Mouse (Mus musculus) kidney, adult 8-10 months (tissue): ENCODE measurements around the gene Tceal3.
"Not testable (repeated sequence)": the region's sequence is repeated elsewhere in the genome, so short reads cannot be mapped to it uniquely, and the experiment has no call there.

ENCODE experiments used
- DNase-seq, 2 experiments: peaks; one replicate each; pipeline ENCODE4 v3.0.0; 2022

Gene Tceal3

DNA sequence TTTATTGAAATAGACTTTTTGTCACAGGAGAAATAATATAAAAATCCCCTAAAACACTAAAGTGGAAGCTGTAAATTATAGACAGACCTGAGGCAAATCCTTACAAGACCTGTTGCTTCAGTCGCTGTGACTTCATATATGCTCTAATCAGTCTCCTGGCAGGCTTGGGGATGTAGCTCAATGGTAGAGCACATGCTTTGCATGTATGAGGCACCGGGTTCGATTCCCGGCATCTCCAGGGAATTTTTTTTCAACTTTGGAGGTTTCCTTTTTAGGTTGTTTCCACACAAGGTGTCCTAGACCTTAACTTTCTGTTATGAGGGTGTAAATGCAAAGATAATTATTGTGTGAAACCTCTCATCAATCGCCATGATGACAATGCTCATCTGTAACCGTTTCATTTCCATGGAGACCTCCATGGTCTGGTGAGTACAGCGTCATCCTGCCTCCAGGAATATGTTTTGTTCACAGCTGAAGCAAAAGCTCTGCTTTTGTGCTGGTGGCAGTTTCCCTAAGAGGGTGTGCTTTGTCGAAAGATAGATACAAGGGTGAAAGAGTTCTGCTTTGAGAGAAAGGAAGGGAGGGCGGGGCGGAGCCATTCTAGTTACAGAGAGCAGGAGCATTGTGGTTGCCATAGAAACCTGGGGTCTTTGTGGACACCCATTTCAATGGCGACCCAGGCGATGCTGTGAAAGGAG is at the start of gene Tceal3:
Tceal3 (plus strand) TSS at position 644 of the 698 bp plus-strand sequence.
- DNase-seq, result no peak

DNA sequence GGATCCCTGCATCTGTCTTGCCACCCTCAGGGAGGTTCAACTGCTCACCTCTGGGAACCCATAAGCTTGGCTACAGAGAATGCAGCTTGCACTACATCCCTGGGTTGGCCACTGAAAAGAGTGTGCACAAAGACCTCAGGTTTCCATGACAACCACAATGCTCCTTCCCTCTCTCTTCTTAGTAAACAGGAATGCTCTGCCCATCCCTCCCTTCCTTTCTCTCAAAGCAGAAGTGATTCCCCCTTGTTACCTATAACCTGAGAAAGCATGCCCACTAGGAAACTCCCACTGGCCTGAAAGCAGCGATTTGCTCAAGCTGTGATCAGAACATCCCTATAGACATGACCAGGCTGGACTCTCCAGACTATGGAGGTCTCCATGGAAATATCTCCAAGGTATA is 46.7 kb upstream of the Tceal3 start, which contains the start of gene Kir3dl2:
Kir3dl2 (minus strand) TSS at position 101 of the 400 bp plus-strand sequence.
- not testable (repeated sequence) for DNase-seq

DNA sequence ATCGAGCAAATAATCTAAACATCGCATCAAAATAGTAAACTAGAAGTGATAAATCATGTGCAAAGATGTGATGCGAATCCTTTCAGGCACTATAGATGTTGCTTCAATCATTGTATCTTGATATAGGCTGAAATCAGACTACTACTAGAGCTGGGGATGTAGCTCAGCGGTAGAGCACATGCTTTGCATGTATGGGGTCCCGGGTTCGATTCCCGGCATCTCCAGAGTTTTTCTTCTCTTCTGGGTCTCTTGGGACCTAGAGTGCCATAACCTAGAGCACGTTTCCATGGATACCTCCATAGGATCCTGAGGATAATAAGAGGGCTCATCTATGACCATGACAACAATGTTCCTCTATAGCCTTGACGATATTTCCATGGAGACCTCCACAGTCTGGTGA is 21.5 kb upstream of the Tceal3 start:
- DNase-seq, result not testable (repeated sequence)

DNA sequence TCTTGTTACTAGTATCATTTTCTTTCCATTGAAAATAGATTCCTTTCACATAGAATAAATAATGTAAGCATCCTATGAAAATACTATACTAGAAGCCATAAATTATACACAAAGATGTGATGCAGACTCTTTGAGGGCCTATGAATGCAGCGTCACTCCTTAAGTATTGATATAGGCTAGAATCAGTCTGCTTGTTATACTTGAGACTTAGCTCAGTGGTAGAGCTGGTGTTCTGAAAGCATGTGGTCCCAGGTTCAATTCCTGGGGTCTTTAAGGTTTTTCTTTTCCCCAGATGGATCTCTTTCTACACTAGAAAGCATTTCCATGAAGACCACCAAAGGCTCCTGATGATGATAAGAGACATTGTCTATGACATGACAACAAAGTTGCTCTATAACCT is 6.0 kb upstream of the Tceal3 start:
- no peak for DNase-seq

DNA sequence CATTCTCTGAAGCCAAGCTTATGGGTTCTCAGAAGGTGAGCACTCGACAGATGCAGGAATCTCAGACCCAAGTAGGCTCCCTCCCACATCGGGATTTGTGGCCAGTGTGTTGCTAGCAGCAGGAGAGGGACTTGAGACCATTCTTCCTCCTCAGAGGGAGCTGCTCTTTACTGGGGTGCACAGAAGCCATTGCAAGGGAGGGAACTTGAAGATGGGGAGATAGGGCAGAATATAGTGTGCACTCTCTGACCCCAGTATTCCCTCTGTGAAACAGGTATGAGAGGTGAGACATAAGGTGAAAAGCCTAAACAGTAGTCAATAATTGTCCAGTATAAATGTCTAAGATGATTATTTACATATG is 235 bp downstream of the Tceal3 start:
- DNase-seq, result no peak

DNA sequence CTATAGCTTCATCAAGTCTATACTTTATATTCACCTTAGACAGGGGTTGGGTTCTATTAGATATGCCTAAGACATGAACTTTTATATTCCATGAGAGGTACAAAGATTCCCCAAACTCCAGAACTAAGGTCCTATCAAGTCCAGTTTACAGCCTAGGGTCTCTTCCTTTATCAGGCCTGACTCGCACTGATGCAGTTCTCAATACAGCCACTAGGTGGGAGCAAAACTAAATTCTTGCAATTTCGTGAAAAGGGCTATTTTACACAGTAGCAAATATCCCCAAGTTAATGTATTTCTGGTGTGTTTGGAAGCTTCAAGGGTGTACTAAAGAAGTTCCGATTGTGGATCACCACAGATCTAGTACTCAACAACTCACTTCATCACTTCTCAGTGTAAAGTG is 8.8 kb downstream of the Tceal3 start:
- DNase-seq, result peak in 1 of 2 experiments; percentile 28

DNA sequence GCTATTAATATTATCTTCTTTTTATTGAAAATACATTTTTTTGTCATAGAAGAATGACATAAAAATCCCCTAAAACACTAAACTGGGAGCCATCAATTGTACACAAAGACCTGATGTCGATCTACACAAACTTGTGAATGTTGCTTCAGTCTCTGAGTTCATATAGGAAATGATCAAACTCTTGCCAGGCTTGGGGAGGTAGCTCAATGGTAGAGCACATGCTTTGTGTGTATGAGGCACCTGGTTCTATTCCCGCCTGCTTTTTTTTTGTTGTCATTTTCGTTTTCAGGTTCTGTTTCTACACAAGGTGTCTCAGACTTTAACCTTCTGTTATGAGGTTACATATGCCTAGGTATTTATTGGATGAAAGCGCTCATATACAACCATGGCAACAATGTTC is 16.3 kb downstream of the Tceal3 start:
- no peak for DNase-seq

DNA sequence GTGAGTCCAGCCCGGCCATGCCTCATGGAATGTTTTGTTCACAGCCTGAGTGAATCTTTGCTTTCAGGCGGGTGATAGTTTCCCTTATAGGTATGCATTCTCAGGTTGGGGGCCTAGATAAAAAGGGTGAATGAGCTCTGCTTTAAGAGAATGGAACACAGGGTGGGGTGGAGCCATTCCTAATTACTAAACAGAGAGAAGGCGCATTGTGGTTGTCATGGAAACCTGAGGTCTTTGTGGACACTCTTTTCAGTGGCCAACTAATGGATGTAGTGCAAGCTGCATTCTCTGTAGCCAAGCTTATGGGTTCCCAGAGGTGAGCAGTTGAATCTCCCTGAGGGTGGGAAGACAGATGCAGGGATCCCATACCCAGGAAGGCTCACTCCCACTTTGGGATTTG is 16.8 kb downstream of the Tceal3 start:
- DNase-seq, result no peak

DNA sequence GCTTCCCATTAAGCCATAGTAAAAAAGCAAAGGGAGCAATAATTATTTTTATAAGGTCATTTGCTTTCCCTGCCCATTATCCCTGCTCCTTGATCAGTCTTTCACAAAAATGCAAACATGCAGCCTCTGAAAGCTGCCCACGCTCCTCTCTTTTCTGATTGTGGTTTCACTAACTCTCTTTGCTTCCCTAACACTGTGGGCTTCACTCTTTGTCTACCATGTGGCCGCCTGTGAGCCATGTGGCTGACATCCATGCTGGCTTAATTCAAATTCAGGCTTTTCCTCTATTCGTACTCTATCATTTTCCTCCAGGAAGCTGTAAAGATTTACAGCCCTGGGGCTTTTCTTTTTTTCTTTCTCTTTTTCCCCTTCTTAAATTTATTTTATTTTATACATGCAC is 20.7 kb downstream of the Tceal3 start:
- DNase-seq, result no peak

DNA sequence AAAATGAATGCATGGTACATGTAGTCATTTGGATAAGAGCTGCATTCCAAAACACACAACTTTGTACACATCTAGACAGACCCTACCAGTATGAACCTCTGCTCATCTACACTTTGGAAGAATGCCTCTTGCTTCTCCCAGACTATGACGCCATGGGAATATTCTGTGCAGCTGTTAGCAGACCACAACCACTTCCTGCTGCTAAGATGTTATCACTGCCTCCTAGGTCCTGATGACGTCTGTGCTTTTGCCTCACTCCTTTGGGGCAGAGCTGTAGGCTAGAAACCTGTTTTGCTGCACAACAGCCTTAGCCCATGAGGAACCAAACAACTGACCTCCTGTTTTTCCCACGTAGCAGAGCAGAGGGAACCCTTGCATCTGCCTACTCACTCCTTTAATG is 25.2 kb downstream of the Tceal3 start:
- DNase-seq, result not testable (repeated sequence)

DNA sequence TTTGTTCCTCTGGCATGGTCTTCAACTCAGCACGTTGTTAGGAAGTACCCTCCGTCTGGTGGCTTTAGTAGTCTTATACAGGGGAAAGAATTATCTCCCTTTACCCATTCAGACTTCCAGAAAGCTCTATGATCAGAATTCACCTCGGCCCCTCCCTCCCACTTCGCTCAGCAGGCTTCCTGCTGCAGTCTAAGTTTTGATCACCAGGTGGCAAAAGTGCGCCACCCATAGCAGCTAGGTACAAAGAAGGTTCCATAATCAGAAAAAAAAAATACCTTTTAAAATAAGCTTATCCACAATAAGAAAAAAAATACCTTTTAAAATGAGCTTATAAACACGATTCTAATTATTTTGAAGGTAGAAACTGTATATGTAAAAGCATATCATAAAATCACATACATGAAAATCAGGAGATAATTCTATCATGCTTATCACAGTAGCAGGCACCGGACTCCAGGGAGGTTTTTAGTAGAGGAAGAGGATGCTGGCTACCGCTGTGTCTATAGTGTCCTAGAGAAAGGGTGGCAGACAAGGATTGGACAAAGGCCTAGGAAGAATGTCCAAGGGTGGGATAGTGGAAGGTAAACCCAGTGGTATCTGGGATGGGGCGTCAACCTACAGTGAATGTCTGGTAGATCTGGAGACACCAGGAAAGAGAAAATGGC is 34.4 kb downstream of the Tceal3 start:
- DNase-seq, result peak; percentile 8 to 26

DNA sequence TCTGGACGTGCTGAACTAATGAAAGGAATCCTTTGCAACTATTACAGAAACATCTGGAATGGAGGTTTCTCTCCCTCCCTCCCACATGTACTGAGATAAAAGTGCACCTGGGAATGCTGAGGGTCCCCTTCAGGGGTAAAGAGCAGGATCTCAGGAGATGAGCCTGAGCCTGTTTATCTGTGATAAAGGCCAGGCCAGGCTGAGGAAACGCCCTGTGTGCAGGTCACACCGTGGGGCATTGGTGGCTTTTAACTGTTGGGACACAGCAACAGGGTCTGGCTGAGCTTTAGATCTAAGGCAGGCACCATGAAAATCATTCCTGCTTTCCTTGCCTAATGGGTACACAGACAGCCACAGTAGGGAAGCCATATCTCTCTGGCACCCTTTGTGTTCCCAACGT is 35.3 kb downstream of the Tceal3 start:
- DNase-seq, result no peak

DNA sequence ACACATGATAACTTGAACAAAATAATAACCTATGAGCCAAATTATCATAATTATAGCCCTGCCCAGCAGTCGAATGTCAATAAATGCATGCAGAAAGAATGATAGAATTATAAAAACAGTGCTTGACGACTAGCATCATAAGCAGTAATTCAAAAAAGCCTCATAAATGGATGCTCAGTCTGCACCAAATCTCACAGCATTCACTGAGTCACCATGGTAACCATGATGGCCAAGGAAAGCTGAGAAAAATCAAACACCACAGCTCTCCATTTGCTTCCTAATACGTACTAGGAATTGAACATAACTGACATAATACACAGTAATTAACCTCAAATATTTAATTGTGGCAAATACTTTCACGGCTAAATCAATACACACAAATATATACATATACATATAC is 44.5 kb downstream of the Tceal3 start:
- DNase-seq, result no peak

DNA sequence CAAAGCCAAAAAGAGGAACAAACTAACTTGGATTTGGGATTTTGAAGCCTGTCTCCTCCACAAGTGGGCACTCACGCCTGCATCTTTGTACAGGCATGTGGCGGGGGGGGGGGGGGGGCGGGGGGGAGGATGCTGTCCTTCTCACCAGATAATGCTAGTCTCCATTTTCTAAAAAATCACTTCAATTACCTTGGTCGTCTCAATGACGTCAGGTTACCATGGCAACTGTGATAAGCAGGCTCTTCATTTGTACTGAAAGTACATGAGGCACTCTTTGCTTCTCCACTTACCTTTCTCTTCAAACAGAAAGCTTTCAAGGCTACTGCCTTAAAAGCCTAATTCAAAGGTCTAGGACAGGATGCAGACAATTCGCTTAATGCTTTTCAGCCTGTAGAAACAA is 49.1 kb downstream of the Tceal3 start:
- DNase-seq, result no peak

DNA sequence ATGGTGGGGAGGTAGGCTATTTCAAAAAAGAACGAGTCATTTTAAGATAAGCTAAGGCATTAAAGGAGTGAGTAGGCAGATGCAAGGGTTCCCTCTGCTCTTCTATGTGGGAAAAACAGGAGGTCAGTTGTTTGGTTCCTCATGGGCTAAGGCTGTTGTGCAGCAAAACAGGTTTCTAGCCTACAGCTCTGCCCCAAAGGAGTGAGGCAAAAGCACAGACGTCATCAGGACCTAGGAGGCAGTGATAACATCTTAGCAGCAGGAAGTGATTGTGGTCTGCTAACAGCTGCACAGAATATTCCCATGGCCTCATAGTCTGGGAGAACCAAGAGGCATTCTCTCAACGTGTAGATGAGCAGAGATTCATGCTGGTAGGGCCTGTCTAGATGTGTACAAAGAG is 55.2 kb downstream of the Tceal3 start:
- DNase-seq, result not testable (repeated sequence)

DNA sequence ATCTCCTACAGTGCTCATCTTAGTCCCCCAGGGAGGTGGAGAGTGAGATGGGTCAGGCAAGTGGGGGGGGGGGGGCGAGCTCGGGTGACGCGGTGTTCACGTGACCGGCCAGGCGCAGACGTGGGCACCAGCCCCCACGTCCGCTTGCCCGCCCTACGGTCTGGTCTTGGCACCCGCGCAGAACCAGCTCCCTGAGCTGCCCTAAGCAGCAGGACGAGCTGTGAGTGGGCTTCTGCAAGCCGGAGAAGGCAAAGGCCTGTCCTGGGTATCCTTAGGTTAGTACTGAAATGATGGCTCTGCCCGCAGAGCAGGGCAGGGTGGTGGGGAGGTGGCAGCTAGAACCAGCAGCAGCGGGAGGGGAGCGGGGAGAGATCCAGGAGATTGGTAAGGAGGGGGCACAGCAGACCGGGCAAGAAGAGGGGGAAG is 75.7 kb downstream of the Tceal3 start:
- DNase-seq, result no peak

DNA sequence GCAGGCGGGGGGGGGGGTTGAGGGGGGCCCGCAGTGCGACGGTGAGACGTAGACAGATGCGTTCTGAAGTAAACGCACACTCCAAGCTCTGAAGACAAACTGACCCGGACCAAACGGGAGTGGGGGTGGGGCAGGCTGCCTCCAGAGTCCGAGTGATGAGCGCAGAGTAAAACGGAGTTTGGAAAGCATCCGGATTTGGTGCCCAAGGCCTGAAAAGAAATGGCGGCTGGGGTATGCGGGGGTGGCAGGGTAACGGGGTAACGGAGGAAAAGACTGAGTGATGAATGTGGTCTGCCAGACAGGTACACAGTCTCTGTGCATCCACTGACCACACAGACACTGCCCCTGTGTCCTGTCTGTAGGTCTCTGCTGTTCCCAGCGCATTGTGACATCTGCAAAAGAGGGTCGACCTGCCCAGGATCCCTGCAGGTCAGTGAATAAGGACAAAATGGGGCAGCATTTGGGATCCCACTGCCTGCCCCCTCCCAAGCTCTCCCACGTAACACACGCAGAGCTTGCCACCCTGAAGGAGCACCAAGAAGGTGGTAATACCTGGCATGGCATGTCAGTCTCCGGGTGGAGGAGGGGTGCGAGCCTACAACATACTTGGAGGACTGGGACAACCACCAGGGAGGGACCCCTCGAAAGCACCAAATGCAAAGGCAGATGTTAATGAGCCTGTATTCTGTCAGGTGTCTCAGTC is 76.3 kb downstream of the Tceal3 start:
- not testable (repeated sequence) for DNase-seq

DNA sequence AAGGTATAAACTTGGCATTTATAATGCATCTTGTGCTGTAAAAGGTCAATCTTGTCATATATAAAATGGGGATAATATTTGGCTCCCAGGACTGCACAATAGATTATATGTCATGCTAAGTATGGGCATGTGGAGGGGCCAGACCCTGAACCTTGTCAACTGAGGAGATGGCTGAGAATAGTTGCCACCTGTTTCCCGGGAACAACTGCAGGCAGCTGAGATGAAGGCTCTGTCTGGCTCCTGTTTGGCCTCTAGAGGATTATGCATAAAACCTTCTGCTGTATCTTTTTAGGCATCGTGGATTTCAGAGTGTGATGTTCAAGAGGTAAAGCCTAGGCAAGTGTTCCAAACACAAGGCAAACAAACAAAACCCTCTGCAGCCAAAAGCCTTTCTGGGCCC is 78.2 kb downstream of the Tceal3 start:
- DNase-seq, result no peak

DNA sequence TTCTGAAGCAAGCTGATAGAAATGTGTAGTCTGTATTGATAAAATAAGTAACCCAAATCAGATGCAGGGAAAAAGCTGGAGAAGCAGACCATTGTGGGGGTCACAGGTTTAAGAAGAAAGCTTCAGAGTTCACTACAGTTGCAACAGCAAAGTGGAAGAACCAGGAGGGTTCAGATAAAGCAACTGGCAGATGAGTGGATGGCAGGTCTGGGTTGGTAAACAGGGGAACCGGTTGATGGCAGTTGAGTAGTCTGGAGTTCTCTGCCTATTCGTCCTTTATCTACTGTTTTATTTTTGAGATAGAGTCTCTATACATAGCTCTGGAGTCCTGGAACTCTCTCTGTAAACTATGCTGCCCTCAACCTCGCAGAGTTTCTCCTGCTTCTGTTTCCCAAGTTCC is 90.3 kb downstream of the Tceal3 start:
- no peak for DNase-seq

DNA sequence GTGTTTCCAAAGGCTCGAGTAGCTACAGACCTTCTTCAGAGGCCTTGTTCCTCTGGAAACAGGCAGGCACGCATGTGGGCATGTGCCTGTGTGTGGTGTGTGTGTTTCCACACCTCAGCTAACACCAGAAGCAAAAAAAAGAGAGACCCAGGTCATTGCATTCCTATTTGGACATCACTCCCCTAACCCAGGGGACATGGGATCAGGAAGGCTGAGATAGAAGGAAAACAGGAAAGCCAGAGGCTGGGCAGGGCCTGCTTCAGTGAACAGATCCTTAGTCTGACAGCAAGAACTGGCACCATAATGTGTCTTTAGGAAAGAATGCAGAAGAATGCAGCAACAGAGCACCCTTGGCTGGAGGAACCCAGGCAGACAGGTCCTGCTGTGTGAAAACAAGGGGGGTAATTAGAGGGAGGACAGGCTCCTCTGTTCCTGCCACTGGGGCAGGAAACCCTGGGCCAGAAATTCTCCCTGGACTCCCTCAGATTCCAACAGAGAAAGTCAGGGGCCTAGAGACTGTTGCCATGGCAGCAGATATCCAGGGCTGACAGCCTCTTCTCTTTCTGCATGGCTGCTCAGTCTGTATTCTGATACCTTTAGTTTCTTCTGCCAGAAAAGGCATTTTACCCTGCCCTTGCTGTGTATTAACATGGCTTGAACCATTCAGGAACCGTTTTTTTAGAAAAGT is 101.1 kb downstream of the Tceal3 start:
- DNase-seq, result not testable (repeated sequence)

DNA sequence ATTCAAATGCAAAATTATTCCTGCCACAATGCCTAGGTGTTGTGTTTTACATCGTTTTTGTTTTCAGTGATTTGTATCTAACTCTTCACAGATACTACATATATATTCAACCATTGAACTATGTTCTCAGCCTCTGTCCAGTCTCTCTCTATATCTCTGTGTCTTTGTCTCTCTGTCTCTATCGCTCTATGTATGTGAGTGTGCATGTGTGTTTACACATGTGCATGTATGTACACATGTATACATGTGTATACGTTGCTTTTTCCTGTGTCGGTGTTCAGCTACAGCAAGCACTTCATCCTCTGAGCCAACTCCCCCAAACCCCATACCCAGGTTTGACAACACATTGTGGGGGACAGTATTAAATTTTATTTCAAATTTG is 101.6 kb downstream of the Tceal3 start:
- DNase-seq, result no peak

DNA sequence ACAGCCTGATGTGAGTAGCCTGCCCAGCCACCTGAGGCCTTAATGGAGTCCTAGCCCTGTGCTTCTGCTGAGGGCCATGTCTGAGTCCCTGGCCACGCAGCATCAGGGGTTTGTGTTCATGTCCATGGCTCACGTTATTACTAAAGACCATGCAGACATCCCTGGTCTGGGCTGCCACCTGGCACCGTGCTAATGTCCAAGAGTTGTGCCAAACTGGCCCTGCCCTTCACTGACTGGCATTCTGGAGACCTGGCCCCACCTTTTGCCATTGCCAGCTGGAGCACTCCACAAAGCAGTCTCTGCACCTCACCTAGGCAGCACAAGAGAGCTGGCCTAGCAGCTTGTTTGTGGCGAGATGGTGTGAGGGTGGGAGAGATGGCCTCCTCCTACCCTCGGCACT is 102.6 kb downstream of the Tceal3 start:
- no peak for DNase-seq

DNA sequence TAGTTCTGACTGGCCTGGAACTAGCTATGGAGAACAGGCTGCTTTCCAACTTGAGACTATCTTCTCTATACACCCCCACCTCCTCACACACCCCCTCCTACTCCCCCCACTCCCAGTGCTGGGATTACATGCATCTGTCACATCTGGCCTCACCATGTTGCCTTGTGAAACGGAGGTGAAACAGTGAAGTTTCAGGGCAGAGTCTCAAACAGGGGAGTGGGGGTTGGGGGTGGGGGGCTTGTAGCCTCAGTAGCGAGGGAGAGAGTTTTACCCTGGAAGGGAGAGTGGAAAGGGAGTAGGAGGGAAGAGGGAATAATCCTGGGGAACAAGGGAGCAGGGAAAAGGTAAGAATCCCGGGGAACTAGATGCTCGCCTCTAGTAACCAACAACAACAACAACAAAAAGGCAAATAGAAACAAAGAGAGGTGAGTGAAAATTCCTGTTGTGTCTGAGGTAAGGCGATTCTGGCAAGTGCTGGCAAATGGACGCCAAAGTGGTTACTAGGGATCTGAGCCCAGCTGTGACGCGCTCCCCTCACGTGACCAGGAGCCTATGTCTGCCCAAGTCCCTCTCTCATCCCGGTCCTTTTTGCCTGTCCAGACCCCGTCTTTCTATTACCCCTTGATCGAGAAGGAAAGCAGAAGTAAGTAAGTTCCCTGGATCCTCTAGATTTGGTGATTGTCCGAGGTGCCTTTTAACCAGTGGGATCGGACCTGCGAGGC is 117.0 kb downstream of the Tceal3 start, which contains the start of gene Tceal1:
Tceal1 (plus strand) TSS at position 537 of the 722 bp plus-strand sequence.
- peak; percentile 37 to 66 for DNase-seq
